Mouse (Mus musculus): ENCODE results near the gene Dlgap4. TPM values are rescaled to one million over a fixed set of nuclear protein-coding genes. Genes with fewer than 3 reads are reported as not detected.

The Dlgap4 gene
- polyA plus RNA-seq, 1 experiment from 2014 or later = 57.8 TPM

DNA sequence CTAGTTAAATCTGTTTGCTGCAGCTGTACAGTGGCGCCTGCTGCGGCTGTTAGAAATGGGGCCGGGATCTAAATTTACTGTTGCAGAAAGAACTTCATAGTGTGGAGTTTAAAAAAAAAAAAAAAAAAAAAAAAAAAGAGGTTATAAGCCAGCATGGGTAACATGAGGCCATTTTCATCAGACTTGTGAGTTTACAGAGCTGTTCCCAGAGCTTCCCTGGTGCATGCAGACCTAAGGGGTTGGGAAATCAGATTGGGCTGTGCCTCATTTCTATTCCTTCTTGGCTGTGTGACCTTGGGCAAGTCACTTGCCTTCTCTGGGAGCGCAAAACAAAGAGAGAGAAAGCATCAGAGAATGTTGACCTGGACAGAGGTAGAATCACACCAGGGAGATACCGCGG is 55.1 kb downstream of the Dlgap4 start:
- Histone ChIP-seq H3K9ac (ENCODE audit: low read length) (no peak overlapping the region), H3K36me3 (ENCODE audit: control insufficient read depth, insufficient read depth) (no peaks in the 10 kb centered on the region), H3K4me1 (ENCODE audit: control insufficient read depth, insufficient read depth, low read length) (no peaks in the 10 kb centered on the region), H3K27ac (ENCODE audit: low read length) (no peak overlapping the region), H3K4me3 (ENCODE audit: low read length) (no peak overlapping the region), H3K27me3 (ENCODE audit: control insufficient read depth, insufficient read depth, low read length) (peaks cover 6% of the 10 kb centered on the region; the same call in 1 of the 2 replicates), H3K4me2 (ENCODE audit: low read depth, low read length) (no peak overlapping the region), H3K9me3 (replicated peaks; ENCODE audit: control insufficient read depth, low read length) (no peaks in the 10 kb centered on the region)
- ATAC-seq (replicated peaks; ENCODE audit: extremely low read depth, insufficient read depth, low FRiP score) = no peak
- WGBS = 82% methylated on average over 6 of the region's 6 CpGs

DNA sequence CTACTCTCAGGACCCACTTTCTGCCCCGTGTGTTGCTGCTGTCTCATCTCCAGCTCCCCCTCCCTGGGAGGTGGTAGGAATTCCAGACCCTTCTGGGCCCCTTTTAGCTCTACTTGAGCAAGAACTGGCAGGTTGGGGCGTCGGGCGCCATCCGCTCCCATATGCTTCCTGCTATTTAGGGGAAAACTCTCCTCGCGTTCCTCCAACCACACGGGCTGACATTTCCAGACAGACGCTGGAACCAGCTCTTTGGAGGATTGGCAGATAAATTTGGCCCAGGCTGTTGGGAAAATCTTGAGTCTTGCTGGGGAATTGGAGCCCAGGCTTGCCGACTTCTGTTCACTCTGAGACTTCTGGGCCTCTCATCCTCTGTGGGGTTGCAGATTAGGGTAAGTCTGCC is 59.8 kb downstream of the Dlgap4 start:
- H3K27me3 ChIP-seq (ENCODE audit: control insufficient read depth, insufficient read depth, low read length) = no peaks in the 10 kb centered on the region; the same call in 1 of the 2 replicates
- no peaks in the 10 kb centered on the region for H3K4me1 ChIP-seq (ENCODE audit: control insufficient read depth, insufficient read depth, low read length)
- H3K9me3 ChIP-seq (replicated peaks; ENCODE audit: control insufficient read depth, low read length) = no peaks in the 10 kb centered on the region
- H3K36me3 ChIP-seq (ENCODE audit: control insufficient read depth, insufficient read depth) = no peaks in the 10 kb centered on the region
- H3K27ac ChIP-seq (ENCODE audit: low read length) = no peak overlapping the region
- H3K4me3 ChIP-seq (ENCODE audit: low read length) = no peak overlapping the region
- 76% methylated on average over 10 of the region's 10 CpGs for WGBS
- H3K9ac ChIP-seq (ENCODE audit: low read length) = no peak overlapping the region
- ATAC-seq (replicated peaks; ENCODE audit: extremely low read depth, insufficient read depth, low FRiP score) = no peak
- H3K4me2 ChIP-seq (ENCODE audit: low read depth, low read length) = no peak overlapping the region

DNA sequence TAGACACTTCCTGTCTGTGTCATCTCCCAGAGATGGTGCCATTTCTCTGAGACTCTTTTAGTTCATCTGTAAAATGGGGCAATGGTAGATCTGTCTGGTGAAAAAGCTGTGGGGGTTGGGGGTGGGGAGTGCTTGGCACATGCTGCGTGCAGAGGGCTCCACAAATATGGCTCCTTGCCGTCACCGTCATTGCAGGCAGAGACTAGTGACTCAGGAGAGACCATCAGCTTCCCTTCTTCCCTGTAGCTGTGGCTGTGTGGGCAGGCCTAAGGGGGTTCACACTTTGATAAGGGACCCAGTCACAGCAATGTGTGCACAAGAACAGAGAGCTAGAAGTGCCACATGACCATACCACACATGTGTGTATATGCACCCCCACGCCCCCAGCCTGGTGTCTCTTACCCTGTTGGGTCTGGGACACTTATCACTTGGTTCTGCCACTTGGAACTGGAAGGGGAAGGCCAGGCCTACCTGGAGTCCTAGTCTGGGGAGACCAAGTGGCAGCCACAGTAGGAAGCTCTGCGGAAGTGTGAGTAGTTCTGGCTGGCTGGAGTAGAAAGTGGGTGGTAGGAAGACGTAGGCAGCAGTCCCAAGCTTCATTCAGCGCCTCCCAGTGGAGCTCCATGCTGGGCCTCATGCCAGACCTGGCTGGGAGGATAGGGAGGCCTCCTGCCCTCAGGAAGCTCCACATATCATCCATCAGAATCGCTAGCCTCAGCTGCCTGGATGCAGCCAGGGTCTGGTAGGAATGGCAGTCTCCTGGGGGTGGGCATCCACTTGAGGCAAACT is 60.6 kb downstream of the Dlgap4 start:
- H3K27me3 ChIP-seq (ENCODE audit: control insufficient read depth, insufficient read depth, low read length) = no peaks in the 10 kb centered on the region; the same call in 1 of the 2 replicates
- H3K9me3 ChIP-seq (replicated peaks; ENCODE audit: control insufficient read depth, low read length) = no peaks in the 10 kb centered on the region
- H3K4me2 ChIP-seq (ENCODE audit: low read depth, low read length) = no peak overlapping the region
- no peaks in the 10 kb centered on the region for H3K4me1 ChIP-seq (ENCODE audit: control insufficient read depth, insufficient read depth, low read length)
- 64% methylated on average over 8 of the region's 8 CpGs for WGBS
- ATAC-seq (replicated peaks; ENCODE audit: extremely low read depth, insufficient read depth, low FRiP score) = no peak
- H3K9ac ChIP-seq (ENCODE audit: low read length) = no peak overlapping the region
- no peaks in the 10 kb centered on the region for H3K36me3 ChIP-seq (ENCODE audit: control insufficient read depth, insufficient read depth)
- H3K4me3 ChIP-seq (ENCODE audit: low read length) = no peak overlapping the region
- no peak overlapping the region for H3K27ac ChIP-seq (ENCODE audit: low read length)

DNA sequence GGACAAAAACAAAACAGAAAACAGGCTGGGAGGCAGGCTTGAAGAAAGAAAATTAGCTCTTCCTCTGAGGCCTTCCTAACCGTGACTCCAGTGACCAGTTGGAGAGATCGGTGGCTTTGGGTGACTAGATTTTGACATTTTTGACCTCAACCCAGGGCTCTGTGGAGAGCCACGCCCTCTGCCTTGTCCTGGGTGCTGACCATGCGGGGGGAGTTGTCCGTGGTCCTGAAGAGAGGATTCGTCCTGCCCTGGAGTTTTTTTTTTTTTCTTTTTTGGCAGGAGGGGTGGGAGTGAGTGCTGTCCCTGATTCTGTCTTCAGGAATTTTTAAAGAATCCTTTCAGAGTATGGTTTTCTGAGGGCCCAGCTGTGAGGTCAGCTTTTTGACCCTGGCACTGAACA is 63.4 kb downstream of the Dlgap4 start:
- Histone ChIP-seq H3K27ac (ENCODE audit: low read length) (no peak overlapping the region), H3K4me3 (ENCODE audit: low read length) (no peak overlapping the region), H3K27me3 (ENCODE audit: control insufficient read depth, insufficient read depth, low read length) (no peaks in the 10 kb centered on the region; the same call in 1 of the 2 replicates), H3K9ac (ENCODE audit: low read length) (no peak overlapping the region), H3K9me3 (replicated peaks; ENCODE audit: control insufficient read depth, low read length) (no peaks in the 10 kb centered on the region), H3K36me3 (ENCODE audit: control insufficient read depth, insufficient read depth) (no peaks in the 10 kb centered on the region), H3K4me1 (ENCODE audit: control insufficient read depth, insufficient read depth, low read length) (no peaks in the 10 kb centered on the region), H3K4me2 (ENCODE audit: low read depth, low read length) (no peak overlapping the region)
- 7% methylated on average over 6 of the region's 6 CpGs for WGBS
- ATAC-seq (replicated peaks; ENCODE audit: extremely low read depth, insufficient read depth, low FRiP score) = no peak

DNA sequence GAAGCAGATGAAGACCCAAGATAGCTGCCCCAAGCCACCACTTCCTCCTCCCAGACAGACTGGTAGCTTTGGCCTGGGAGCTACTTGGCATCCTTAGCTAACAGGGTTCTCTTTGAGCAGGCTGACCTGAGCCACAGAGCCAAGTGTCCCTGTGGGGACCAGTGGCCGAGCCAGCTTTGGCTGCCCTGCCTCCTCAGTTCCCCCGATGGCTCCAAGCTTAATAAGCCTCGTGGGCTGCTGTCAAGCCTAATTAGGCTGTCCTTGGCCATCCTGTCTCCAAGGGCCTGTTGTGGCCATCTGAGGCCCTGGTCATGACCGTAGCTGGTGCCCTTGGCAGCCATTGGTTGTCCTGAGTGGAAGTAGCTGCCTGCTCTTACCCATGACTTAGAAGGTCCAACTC is 64.6 kb downstream of the Dlgap4 start:
- H3K9ac ChIP-seq (ENCODE audit: low read length) = no peak overlapping the region
- 70% methylated on average over 4 of the region's 4 CpGs for WGBS
- H3K4me1 ChIP-seq (ENCODE audit: control insufficient read depth, insufficient read depth, low read length) = peaks cover 6% of the 10 kb centered on the region
- no peaks in the 10 kb centered on the region for H3K9me3 ChIP-seq (replicated peaks; ENCODE audit: control insufficient read depth, low read length)
- H3K4me2 ChIP-seq (ENCODE audit: low read depth, low read length) = no peak overlapping the region
- ATAC-seq (replicated peaks; ENCODE audit: extremely low read depth, insufficient read depth, low FRiP score) = no peak
- H3K27ac ChIP-seq (ENCODE audit: low read length) = no peak overlapping the region
- H3K27me3 ChIP-seq (ENCODE audit: control insufficient read depth, insufficient read depth, low read length) = no peaks in the 10 kb centered on the region; the same call in 1 of the 2 replicates
- no peaks in the 10 kb centered on the region for H3K36me3 ChIP-seq (ENCODE audit: control insufficient read depth, insufficient read depth)
- no peak overlapping the region for H3K4me3 ChIP-seq (ENCODE audit: low read length)

DNA sequence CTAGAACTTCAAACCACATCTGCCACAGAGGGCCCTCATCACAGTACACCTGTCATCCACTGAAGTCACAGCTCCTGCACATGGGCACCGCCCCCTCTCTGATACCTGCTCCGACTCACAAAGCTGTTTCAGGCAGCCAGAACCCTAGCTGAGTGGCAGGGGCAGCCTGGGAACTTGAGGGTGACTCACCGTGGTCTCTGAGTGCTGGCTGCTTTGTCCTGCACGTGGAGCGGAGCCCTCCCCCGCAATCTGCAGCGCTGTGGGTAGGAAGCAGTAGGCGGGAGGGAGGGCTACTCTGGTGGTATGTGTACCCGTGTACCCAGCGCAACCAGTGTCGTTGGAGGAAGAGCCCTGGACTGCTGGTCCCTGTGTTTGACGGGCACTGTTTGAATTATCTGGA is 69.5 kb downstream of the Dlgap4 start:
- Histone ChIP-seq H3K4me3 (ENCODE audit: low read length) (no peak overlapping the region), H3K9ac (ENCODE audit: low read length) (no peak overlapping the region), H3K36me3 (ENCODE audit: control insufficient read depth, insufficient read depth) (no peaks in the 10 kb centered on the region), H3K9me3 (replicated peaks; ENCODE audit: control insufficient read depth, low read length) (no peaks in the 10 kb centered on the region), H3K27me3 (ENCODE audit: control insufficient read depth, insufficient read depth, low read length) (peaks cover 15% of the 10 kb centered on the region), H3K27ac (ENCODE audit: low read length) (no peak overlapping the region), H3K4me1 (ENCODE audit: control insufficient read depth, insufficient read depth, low read length) (peaks cover 6% of the 10 kb centered on the region), H3K4me2 (ENCODE audit: low read depth, low read length) (no peak overlapping the region)
- WGBS = 33% methylated on average over 12 of the region's 12 CpGs
- ATAC-seq (replicated peaks; ENCODE audit: extremely low read depth, insufficient read depth, low FRiP score) = no peak

DNA sequence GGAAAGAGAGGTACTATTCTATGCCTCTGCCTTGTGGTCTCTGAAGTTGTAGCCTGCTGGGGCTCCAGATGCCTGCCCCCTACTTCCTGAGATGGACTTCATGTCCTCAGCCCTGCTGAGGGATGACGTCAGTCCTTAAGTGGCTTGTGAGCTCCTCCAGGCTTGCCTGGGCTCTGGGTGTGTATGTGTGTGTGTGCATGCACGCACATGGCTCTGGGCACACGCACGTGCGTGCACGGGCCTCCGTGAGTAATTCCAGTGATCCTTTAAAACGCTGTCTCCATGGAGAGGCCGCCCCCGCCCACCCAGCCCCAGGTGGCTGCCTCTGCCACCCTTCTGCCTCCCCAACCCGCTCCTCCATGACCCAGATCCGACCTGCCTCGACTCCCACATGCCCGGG is 72.5 kb downstream of the Dlgap4 start:
- H3K36me3 ChIP-seq (ENCODE audit: control insufficient read depth, insufficient read depth) = no peaks in the 10 kb centered on the region
- H3K9ac ChIP-seq (ENCODE audit: low read length) = no peak overlapping the region
- no peaks in the 10 kb centered on the region for H3K9me3 ChIP-seq (replicated peaks; ENCODE audit: control insufficient read depth, low read length)
- H3K4me1 ChIP-seq (ENCODE audit: control insufficient read depth, insufficient read depth, low read length) = peaks cover 6% of the 10 kb centered on the region
- WGBS = 65% methylated on average over 14 of the region's 14 CpGs
- H3K4me3 ChIP-seq (ENCODE audit: low read length) = no peak overlapping the region
- ATAC-seq (replicated peaks; ENCODE audit: extremely low read depth, insufficient read depth, low FRiP score) = no peak
- H3K27ac ChIP-seq (ENCODE audit: low read length) = no peak overlapping the region
- no peak overlapping the region for H3K4me2 ChIP-seq (ENCODE audit: low read depth, low read length)
- peaks cover 35% of the 10 kb centered on the region for H3K27me3 ChIP-seq (ENCODE audit: control insufficient read depth, insufficient read depth, low read length)

DNA sequence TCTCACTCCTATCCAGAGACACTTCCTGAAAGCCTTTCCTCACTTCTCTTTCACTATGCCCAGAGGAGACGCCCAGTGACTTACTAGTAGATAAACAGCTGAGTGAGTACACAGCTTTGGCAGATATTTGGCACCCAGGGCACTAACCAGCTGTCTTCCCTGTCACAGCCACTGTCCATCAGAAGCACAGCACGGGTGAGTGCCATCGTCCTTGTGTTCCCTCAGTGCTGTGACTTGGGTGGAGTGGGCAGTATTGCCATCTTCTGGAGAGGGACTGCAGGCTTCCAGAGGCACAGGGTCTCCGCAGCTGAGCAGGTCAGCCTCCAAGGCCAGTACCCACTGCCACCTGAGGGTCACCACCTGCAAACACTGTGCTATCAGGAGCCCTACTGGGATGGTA is 73.2 kb downstream of the Dlgap4 start:
- WGBS = 44% methylated on average over 4 of the region's 4 CpGs
- no peaks in the 10 kb centered on the region for H3K36me3 ChIP-seq (ENCODE audit: control insufficient read depth, insufficient read depth)
- no peak overlapping the region for H3K4me2 ChIP-seq (ENCODE audit: low read depth, low read length)
- peaks cover 6% of the 10 kb centered on the region for H3K4me1 ChIP-seq (ENCODE audit: control insufficient read depth, insufficient read depth, low read length)
- no peaks in the 10 kb centered on the region for H3K9me3 ChIP-seq (replicated peaks; ENCODE audit: control insufficient read depth, low read length)
- no peak overlapping the region for H3K9ac ChIP-seq (ENCODE audit: low read length)
- H3K27me3 ChIP-seq (ENCODE audit: control insufficient read depth, insufficient read depth, low read length) = peaks cover 35% of the 10 kb centered on the region
- ATAC-seq (replicated peaks; ENCODE audit: extremely low read depth, insufficient read depth, low FRiP score) = no peak
- no peak overlapping the region for H3K4me3 ChIP-seq (ENCODE audit: low read length)
- H3K27ac ChIP-seq (ENCODE audit: low read length) = no peak overlapping the region

DNA sequence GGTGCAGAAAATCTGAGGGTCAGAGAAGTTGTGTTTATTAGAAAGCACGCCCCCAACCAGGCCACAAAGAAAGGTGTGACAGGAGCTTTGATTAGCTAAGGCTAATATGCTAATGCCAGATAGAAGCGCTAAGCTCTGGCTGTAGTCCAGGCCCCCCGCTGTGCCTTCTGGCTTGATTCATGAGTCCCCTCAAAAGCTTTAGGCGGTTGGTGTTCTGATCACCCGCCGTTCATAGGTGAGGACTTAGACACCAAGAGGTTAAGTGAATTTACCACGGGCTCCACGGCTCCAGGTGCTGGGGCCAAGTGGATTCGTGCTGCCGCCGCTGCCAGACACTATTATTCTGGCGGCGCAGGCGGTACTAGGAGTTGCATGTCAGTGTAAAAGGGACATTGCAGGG is 75.1 kb downstream of the Dlgap4 start:
- Histone ChIP-seq H3K9ac (ENCODE audit: low read length) (no peak overlapping the region), H3K4me1 (ENCODE audit: control insufficient read depth, insufficient read depth, low read length) (no peaks in the 10 kb centered on the region), H3K27me3 (ENCODE audit: control insufficient read depth, insufficient read depth, low read length) (peaks cover 33% of the 10 kb centered on the region), H3K27ac (ENCODE audit: low read length) (no peak overlapping the region), H3K36me3 (ENCODE audit: control insufficient read depth, insufficient read depth) (no peaks in the 10 kb centered on the region), H3K4me3 (ENCODE audit: low read length) (no peak overlapping the region), H3K9me3 (replicated peaks; ENCODE audit: control insufficient read depth, low read length) (no peaks in the 10 kb centered on the region), H3K4me2 (ENCODE audit: low read depth, low read length) (no peak overlapping the region)
- 5% methylated on average over 14 of the region's 14 CpGs for WGBS
- ATAC-seq (replicated peaks; ENCODE audit: extremely low read depth, insufficient read depth, low FRiP score) = no peak

Measured in heart, embryonic 16.5 days (tissue).